In the genomic region with DNA sequence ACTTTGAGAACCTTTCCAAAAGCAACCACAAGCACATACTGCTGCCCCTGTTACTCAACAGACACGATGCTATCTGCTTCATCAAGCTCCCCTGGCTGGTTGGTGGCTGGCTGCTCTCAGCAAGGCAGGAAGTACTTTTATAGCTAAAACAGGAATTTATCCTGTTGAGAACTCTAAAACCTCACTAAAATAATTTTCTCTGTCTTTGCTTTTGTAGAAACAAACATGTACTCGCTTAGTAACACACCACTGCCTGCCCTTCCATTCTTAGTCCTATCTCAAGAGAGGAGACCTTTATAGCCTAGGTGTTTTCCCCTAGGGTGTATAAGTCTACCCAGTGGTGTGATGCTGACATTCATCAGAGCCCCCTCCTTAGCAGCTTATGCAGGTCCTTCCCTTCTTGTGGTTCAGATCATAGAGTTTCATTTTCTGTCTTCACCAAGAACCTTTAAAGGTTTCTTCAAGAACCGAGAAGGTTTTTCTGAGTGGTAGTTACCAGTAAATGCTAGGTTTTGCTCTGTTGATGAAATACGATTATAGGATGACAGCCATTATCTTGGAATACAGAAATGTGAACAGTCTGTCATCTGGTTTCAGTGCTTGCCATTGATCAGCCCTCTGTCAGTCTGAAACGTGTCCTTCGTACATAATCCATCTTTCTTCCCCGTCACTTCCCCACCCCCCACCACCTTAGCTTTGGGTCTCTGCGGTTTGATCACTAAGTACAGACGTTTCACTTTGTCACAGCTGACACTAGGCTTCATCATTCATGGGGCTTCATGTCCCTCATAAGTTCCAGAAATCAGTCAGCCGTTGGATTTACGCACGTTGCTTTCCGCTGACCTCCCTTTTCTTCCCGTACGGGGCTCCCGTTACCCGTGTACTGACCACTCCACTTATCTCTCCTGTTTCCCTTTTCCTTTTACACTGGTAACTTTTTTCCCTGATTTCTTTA, we compare ENCODE assay signal across 8 mouse cellular contexts. TPM values are rescaled to one million over a fixed set of nuclear protein-coding genes. Genes with fewer than 3 reads are reported as not detected.
DNase-seq lines count a peak whose midpoint lies in the region; ATAC-seq lines count a peak whose summit lies in the region.

No protein-coding gene starts in this region.

- no peak for ATAC-seq in heart, embryonic 14.5 days (ENCODE audit: insufficient number of reproducible peaks, insufficient read depth, low FRiP score, low read depth)
- no peak for ATAC-seq in hindbrain, embryonic 15.5 days (ENCODE audit: low FRiP score, low read depth)
- ATAC-seq in monocyte, adult 5-6 weeks (replicated peaks; ENCODE audit: insufficient number of reproducible peaks, low FRiP score, low TSS enrichment, poor library complexity, severe bottlenecking): peak; percentile 30; the same call in 1 of the 2 replicates

- no peaks in the 10 kb centered on the region for H3K9me3 ChIP-seq in heart, embryonic 14.5 days (ENCODE audit: control insufficient read depth, low read length)
- no peaks in the 10 kb centered on the region for H3K9me3 ChIP-seq in hindbrain, embryonic 15.5 days

- H3K4me1 ChIP-seq in heart, embryonic 14.5 days (ENCODE audit: control insufficient read depth in 2 of 2, insufficient read depth in 2 of 2, low read length in 2 of 2): no peaks in the 10 kb centered on the region
- H3K4me1 ChIP-seq in hindbrain, embryonic 15.5 days (replicated peaks): no peaks in the 10 kb centered on the region

- no peaks in the 10 kb centered on the region for H3K36me3 ChIP-seq in heart, embryonic 14.5 days (ENCODE audit: control insufficient read depth, insufficient read depth, low read length)
- H3K36me3 ChIP-seq in hindbrain, embryonic 15.5 days: no peaks in the 10 kb centered on the region

- no peak for DNase-seq in heart, postnatal 4 days
- peak; percentile 52 to 54 for DNase-seq in B cell, adult 2 months
- DNase-seq in right cerebral cortex, adult 2 months (ENCODE audit: low spot score in 2 of 2): no peak
- DNase-seq in retina, embryonic 14.5 days (ENCODE audit: low spot score): no peak
- DNase-seq in kidney, postnatal 10 days: no peak

- H3K27ac ChIP-seq in heart, embryonic 14.5 days (replicated peaks in 1 of 2; ENCODE audit: control insufficient read depth in 1 of 2, insufficient read depth in 1 of 2, low read depth in 2 of 2, low read length in 2 of 2): no peak overlapping the region
- no peak overlapping the region for H3K27ac ChIP-seq in hindbrain, embryonic 15.5 days (replicated peaks)

- no peaks in the 10 kb centered on the region for H3K27me3 ChIP-seq in heart, embryonic 14.5 days (ENCODE audit: control insufficient read depth, insufficient read depth, low read length)
- H3K27me3 ChIP-seq in hindbrain, embryonic 15.5 days: no peaks in the 10 kb centered on the region

- H3K4me3 ChIP-seq in heart, embryonic 14.5 days (ENCODE audit: control insufficient read depth in 1 of 2, insufficient read depth in 1 of 2, low read depth in 1 of 2, low read length in 2 of 2): peak overlapping the region; percentile 5 to 6; a peak in 1 of 4 replicates
- H3K4me3 ChIP-seq in hindbrain, embryonic 15.5 days: no peak overlapping the region

- H3K4me2 ChIP-seq in heart, embryonic 14.5 days (ENCODE audit: low read length): peak overlapping the region; percentile 46
- H3K4me2 ChIP-seq in hindbrain, embryonic 15.5 days: 0 out of 2 replicates have a peak overlapping the region, but pooled peaks have one; percentile 12

- H3K9ac ChIP-seq in heart, embryonic 14.5 days (ENCODE audit: low read length): no peak overlapping the region
- no peak overlapping the region for H3K9ac ChIP-seq in hindbrain, embryonic 15.5 days

- WGBS in heart, embryonic 14.5 days: 61% methylated on average over 17 of the region's 17 CpGs
- WGBS in hindbrain, embryonic 15.5 days: 71% methylated on average over 17 of the region's 17 CpGs

RNA-seq across cellular contexts. Expression of gene Gpr65, which starts 1.6 kb away (rescaled TPM):
- polyA plus RNA-seq in heart, embryonic 14.5 days (2014; fragmentation: Nextera tagmentation; extraction: Ambion mirVana): 1.0 and 1.2 TPM in 2 replicates
- under 1 TPM; 0.38 to 0.50 TPM for total RNA-seq in heart, postnatal 4 days (2021)
- polyA plus RNA-seq in hindbrain, embryonic 15.5 days (2015; fragmentation: Nextera tagmentation; extraction: Ambion mirVana): 0.20 and 0.21 TPM in 2 replicates
- total RNA-seq in monocyte, adult 5-6 weeks (2017): 70.8 to 90.6 TPM (median 78.1 TPM) in 3 replicates

RNA-seq across cellular contexts. Expression of gene Galc, which starts 10.8 kb away (rescaled TPM):
- 7.3 and 7.4 TPM in 2 replicates for polyA plus RNA-seq in heart, embryonic 14.5 days (2014; fragmentation: Nextera tagmentation; extraction: Ambion mirVana)
- 10 to 100 TPM; 10.5 to 11.4 TPM for total RNA-seq in heart, postnatal 4 days (2021)
- 10.8 and 10.9 TPM in 2 replicates for polyA plus RNA-seq in hindbrain, embryonic 15.5 days (2015; fragmentation: Nextera tagmentation; extraction: Ambion mirVana)
- 10.6 to 15.5 TPM (median 12.9 TPM) in 3 replicates for total RNA-seq in monocyte, adult 5-6 weeks (2017)

Comparison
In these comparisons a context has a peak if more than half of its experiments do, and no peak if none do; other contexts are left out.
1. DNase-seq: peak in B cell, adult 2 months (2 of 2); none in heart, postnatal 4 days (single experiment), right cerebral cortex, adult 2 months (0 of 2), retina, embryonic 14.5 days (single experiment) and kidney, postnatal 10 days (single experiment).
2. RNA of gene Gpr65, which starts 1.6 kb away (total RNA-seq): 70.8 to 90.6 TPM in monocyte, adult 5-6 weeks; 0.38 to 0.50 TPM in heart, postnatal 4 days; every median in the first group is over 10 times any median in the second.